21 mouse cellular contexts compared by ENCODE assay signal in the genomic region with DNA sequence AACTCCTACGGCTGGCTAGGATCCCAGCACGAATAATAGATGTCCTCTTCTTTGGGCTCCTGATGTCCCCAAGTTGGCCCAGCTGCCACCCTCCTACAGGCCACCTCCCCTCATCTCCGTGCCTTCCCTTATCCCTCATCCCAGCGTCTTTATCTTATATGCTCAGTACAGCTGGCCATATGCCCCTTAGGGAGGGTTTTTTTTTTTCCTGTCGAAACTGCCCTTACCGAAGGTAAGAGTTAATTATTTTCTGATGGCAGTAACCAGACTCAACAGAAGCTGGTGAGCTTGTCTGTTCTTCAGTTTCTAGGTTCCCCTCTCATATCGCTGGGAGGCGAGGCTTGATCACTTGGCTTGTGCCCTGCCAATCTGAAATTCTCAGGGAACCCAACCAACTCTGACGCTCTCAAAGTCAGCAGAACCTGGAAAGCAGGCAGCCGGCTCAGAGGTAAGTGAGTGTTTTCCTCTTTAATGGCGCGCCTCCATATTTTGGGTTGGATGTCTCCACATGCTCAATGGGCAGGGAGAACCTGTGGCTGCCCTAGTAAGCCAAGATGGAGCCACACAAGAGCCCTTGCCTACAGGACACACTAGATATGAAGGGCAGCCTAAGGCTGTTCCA. TPM values are rescaled to one million over a fixed set of nuclear protein-coding genes. Genes with fewer than 3 reads are reported as not detected.
DNase-seq lines count a peak whose midpoint lies in the region; ATAC-seq and TF ChIP-seq lines count a peak whose summit lies in the region.
"Had no signal": no experiment of that assay in that cellular context is flagged by ENCODE, and none has a peak within 500 bp of the region (broad histone marks: within the 10 kb centered on the region; RNA-seq: fewer than 3 reads in every experiment).

TSS of gene Btnl10 (plus strand) at position 164 of the 622 bp plus-strand sequence.

- peak within 1 kb of the TSS; percentile 42 for H3K4me3 ChIP-seq in spleen, adult 2 months (ENCODE audit: extremely low read depth, insufficient read depth, insufficient read length)
- H3K4me3 ChIP-seq in liver, embryonic 15.5 days (replicated peaks) = peak within 1 kb of the TSS; percentile 69
- H3K4me3 ChIP-seq in testis, adult 2 months (ENCODE audit: control insufficient read depth, low read depth, low read length) = peak within 1 kb of the TSS; percentile 43
- no peak within 1 kb of the TSS for H3K4me3 ChIP-seq in forebrain, embryonic 10.5 days
- H3K4me3 ChIP-seq: embryonic facial prominence, embryonic 10.5 days; hindbrain, embryonic 12.5 days; midbrain, embryonic 15.5 days had no signal

- WGBS in spleen, adult 2 months = 82% methylated on average over 12 of the region's 12 CpGs
- WGBS in liver, embryonic 15.5 days (ENCODE audit: insufficient replicate concordance) = 31% methylated on average over 12 of the region's 12 CpGs
- 91% methylated on average over 12 of the region's 12 CpGs for WGBS in forebrain, embryonic 10.5 days

- 0 out of 2 replicates have a peak, but pooled peaks cover 2% of the 10 kb centered on the region for H3K4me1 ChIP-seq in spleen, adult 2 months (ENCODE audit: control insufficient read depth, insufficient read depth, insufficient read length)
- peaks cover 81% of the 10 kb centered on the region for H3K4me1 ChIP-seq in liver, embryonic 15.5 days (replicated peaks)
- H3K4me1 ChIP-seq in testis, adult 2 months (ENCODE audit: control insufficient read depth, insufficient read depth, low read length) = peaks cover 25% of the 10 kb centered on the region
- H3K4me1 ChIP-seq in forebrain, embryonic 10.5 days = peaks cover 7% of the 10 kb centered on the region

- peak within 1 kb of the TSS; percentile 56; the same call in 1 of the 2 replicates for H3K27ac ChIP-seq in spleen, adult 2 months (ENCODE audit: insufficient read depth, low read length)
- peak within 1 kb of the TSS; percentile 97 for H3K27ac ChIP-seq in liver, embryonic 15.5 days (replicated peaks)
- peak within 1 kb of the TSS; percentile 76 for H3K27ac ChIP-seq in testis, adult 2 months (ENCODE audit: control insufficient read depth, insufficient read depth, low read depth, low read length)
- no peak within 1 kb of the TSS for H3K27ac ChIP-seq in forebrain, embryonic 10.5 days
- H3K27ac ChIP-seq: embryonic facial prominence, embryonic 10.5 days; hindbrain, embryonic 12.5 days; midbrain, embryonic 15.5 days had no signal

- no peak for DNase-seq in spleen, adult 2 months (ENCODE audit: low read depth in 1 of 2, low spot score in 2 of 2)
- no peak for DNase-seq in spleen, adult 12 weeks (ENCODE audit: low spot score)
- no peak for DNase-seq in cerebellum, postnatal 36 days
- no peak for DNase-seq in right cerebral cortex, postnatal 10 days (ENCODE audit: low spot score in 2 of 2)
- no peak for DNase-seq in forebrain, embryonic 10.5 days (ENCODE audit: extremely low spot score, low spot score)
- DNase-seq: B cell, adult 2 months; cerebellum, postnatal 14 days; kidney, adult 9 months; lung, postnatal 4 days had no signal

- no peaks in the 10 kb centered on the region for H3K9me3 ChIP-seq in liver, embryonic 15.5 days (replicated peaks)
- H3K9me3 ChIP-seq in forebrain, embryonic 10.5 days = no peaks in the 10 kb centered on the region
- H3K9me3 ChIP-seq: embryonic facial prominence, embryonic 10.5 days; hindbrain, embryonic 12.5 days; midbrain, embryonic 15.5 days had no signal

- H3K36me3 ChIP-seq in spleen, adult 2 months (ENCODE audit: control insufficient read depth, insufficient read depth, low read length) = no peaks in the 10 kb centered on the region
- peaks cover 29% of the 10 kb centered on the region for H3K36me3 ChIP-seq in liver, embryonic 15.5 days (replicated peaks)
- H3K36me3 ChIP-seq in testis, adult 2 months (ENCODE audit: control insufficient read depth, insufficient read depth, low read length) = no peaks in the 10 kb centered on the region
- H3K36me3 ChIP-seq in forebrain, embryonic 10.5 days (replicated peaks) = no peaks in the 10 kb centered on the region
- H3K36me3 ChIP-seq: embryonic facial prominence, embryonic 10.5 days; hindbrain, embryonic 12.5 days; midbrain, embryonic 15.5 days had no signal

- peak within 1 kb of the TSS; percentile 81 for H3K4me2 ChIP-seq in liver, embryonic 15.5 days
- H3K4me2 ChIP-seq: hindbrain, embryonic 12.5 days; midbrain, embryonic 15.5 days had no signal

- peak within 1 kb of the TSS; percentile 84 for H3K9ac ChIP-seq in liver, embryonic 15.5 days
- H3K9ac ChIP-seq: hindbrain, embryonic 12.5 days; midbrain, embryonic 15.5 days had no signal

- H3K27me3 ChIP-seq in spleen, adult 2 months (ENCODE audit: control insufficient read depth, insufficient read depth, low read length) = no peaks in the 10 kb centered on the region
- no peaks in the 10 kb centered on the region for H3K27me3 ChIP-seq in liver, embryonic 15.5 days
- no peaks in the 10 kb centered on the region for H3K27me3 ChIP-seq in testis, adult 2 months (ENCODE audit: control insufficient read depth, insufficient read depth, low read length)
- no peaks in the 10 kb centered on the region for H3K27me3 ChIP-seq in forebrain, embryonic 10.5 days (ENCODE audit: poor library complexity, severe bottlenecking)
- H3K27me3 ChIP-seq: hindbrain, embryonic 12.5 days had no signal

- TF ChIP-seq POLR2A in spleen, adult 2 months (IDR thresholded peaks at IDR 0.05; ENCODE audit: low read depth, low read length) = no peak
- no peak for TF ChIP-seq POLR2A in testis, adult 2 months (IDR thresholded peaks at IDR 0.05; ENCODE audit: control insufficient read depth, low read depth, low read length)

- TF ChIP-seq CTCF in spleen, adult 2 months (IDR thresholded peaks at IDR 0.05; ENCODE audit: extremely low read depth, insufficient read depth, insufficient read length, insufficient replicate concordance) = no peak
- no peak for TF ChIP-seq CTCF in testis, adult 2 months (IDR thresholded peaks at IDR 0.05; ENCODE audit: control insufficient read depth, insufficient read depth, insufficient replicate concordance, low read depth, low read length)

- peak; percentile 63 for ATAC-seq in erythroblast, adult 5-6 weeks (replicated peaks; ENCODE audit: low FRiP score, poor library complexity, severe bottlenecking)
- ATAC-seq in liver, embryonic 15.5 days (ENCODE audit: insufficient read depth) = peak; percentile 83
- ATAC-seq: inflammation-experienced regulatory T-cells, adult 6 months; midbrain, embryonic 15.5 days had no signal

RNA-seq across cellular contexts. Expression of gene Btnl10, which starts in this region (rescaled TPM):
- polyA plus RNA-seq in spleen, adult 2 months (2012; rRNA removed) = 14.6 and 14.9 TPM in 2 replicates
- 296 and 325 TPM in 2 replicates for total RNA-seq in erythroblast, adult 5-6 weeks (2015; ENCODE audit: low replicate concordance)
- 491 and 558 TPM in 2 replicates for total RNA-seq in erythroblast, adult 5-6 weeks (2017; ENCODE audit: low replicate concordance)
- 14.3 and 16.4 TPM in 2 replicates for polyA plus RNA-seq in liver, embryonic 15.5 days (2015; fragmentation: Nextera tagmentation; extraction: Ambion mirVana)
- 6.8 and 10.1 TPM in 2 replicates for polyA plus RNA-seq in testis, adult 2 months (2012; rRNA removed)
- polyA plus RNA-seq in forebrain, embryonic 10.5 days (2016; fragmentation: Nextera tagmentation; extraction: Ambion mirVana) = 0.05 TPM in 1 of 2 replicates, not detected in the other
- total RNA-seq: gastrocnemius, adult 8-10 months; layer of hippocampus, postnatal 25 days; left cerebral cortex, postnatal 36 days; liver, adult 2 months had no signal
- polyA plus RNA-seq: embryonic facial prominence, embryonic 10.5 days; hindbrain, embryonic 12.5 days; inflammation-experienced regulatory T-cells, adult 6 months; liver, adult 2 months; midbrain, embryonic 15.5 days; small intestine, adult 2 months had no signal
